Mouse (Mus musculus) testis, adult 2 months (tissue): ENCODE data around the gene Nhs. TPM values are rescaled to one million over a fixed set of nuclear protein-coding genes. Genes with fewer than 3 reads are reported as not detected.
"Not testable (repeated sequence)": the region's sequence is repeated elsewhere in the genome, so short reads cannot be mapped to it uniquely, and the experiment has no call there.

Experiments used
- H3K27ac ChIP-seq: fragments of 200-500 bp; 2 replicates; pipeline ENCODE4 v1.5.1; 2012; ENCODE audit warnings: low read depth, low read length; ENCODE audit not compliant: control insufficient read depth, insufficient read depth
- H3K27me3 ChIP-seq: fragments of 200-500 bp; 2 replicates; pipeline ENCODE4 v1.6.1; 2012; ENCODE audit warnings: mild to moderate bottlenecking, low read length, moderate library complexity; ENCODE audit not compliant: control insufficient read depth, insufficient read depth
- H3K36me3 ChIP-seq: fragments of 200-500 bp; 2 replicates; pipeline ENCODE4 v1.6.1; 2012; ENCODE audit warnings: mild to moderate bottlenecking, low read length; ENCODE audit not compliant: control insufficient read depth, insufficient read depth
- H3K4me1 ChIP-seq: fragments of 200-500 bp; 2 replicates; pipeline ENCODE4 v1.6.1; 2012; ENCODE audit warnings: low read length; ENCODE audit not compliant: control insufficient read depth, insufficient read depth
- H3K4me3 ChIP-seq: fragments of 200-500 bp; 2 replicates; pipeline ENCODE4 v1.5.1; 2012; ENCODE audit warnings: low read depth, mild to moderate bottlenecking, low read length, moderate library complexity, mixed read lengths; ENCODE audit not compliant: control insufficient read depth
- CTCF ChIP-seq: fragments of 200-500 bp; IDR thresholded peaks from 2 replicates; pipeline ENCODE4 v1.5.1; 2012; ENCODE audit warnings: low read depth, mild to moderate bottlenecking, inconsistent platforms, low read length, moderate library complexity; ENCODE audit not compliant: control insufficient read depth, insufficient read depth, insufficient replicate concordance
- POLR2A ChIP-seq: fragments of 200-500 bp; IDR thresholded peaks from 2 replicates; pipeline ENCODE4 v1.6.1; 2012; ENCODE audit warnings: low read depth, mild to moderate bottlenecking, inconsistent platforms, low read length, moderate library complexity; ENCODE audit not compliant: control insufficient read depth
- polyA plus RNA-seq: library from polyadenylated mRNA; depleted of rRNA; stranded (reverse); fragments of >200 nt; gene quantifications from 2 replicates; pipeline ENCODE4 v1.2.3, GENCODE M21; 2012

Nhs gene
- polyA plus RNA-seq, 1 experiment = 0.51 TPM

DNA sequence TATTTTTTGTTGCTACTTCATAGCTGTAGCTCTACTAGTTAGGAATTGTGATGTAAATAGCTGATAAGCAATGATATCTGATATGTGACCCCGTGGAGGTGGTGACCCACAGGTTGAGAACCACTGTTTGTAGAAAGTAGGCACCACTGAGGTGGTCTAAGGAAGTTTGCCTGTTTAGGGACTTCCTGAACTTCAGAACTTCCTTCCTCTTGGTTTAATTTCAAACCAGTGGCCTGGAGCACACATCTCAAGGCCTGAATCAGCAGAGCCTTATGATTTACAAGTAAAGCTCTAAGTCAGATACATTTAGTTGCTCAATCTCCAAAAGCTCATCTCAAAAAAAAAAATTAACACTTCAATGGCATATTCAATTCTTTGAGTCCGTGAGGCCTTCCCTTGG is 265.1 kb downstream of the Nhs start:
- TF ChIP-seq CTCF = no peak
- TF ChIP-seq POLR2A = no peak
- no peaks in the 10 kb centered on the region for H3K36me3 ChIP-seq
- H3K4me3 ChIP-seq = no peak overlapping the region
- H3K27ac ChIP-seq = no peak overlapping the region
- H3K27me3 ChIP-seq = no peaks in the 10 kb centered on the region
- H3K4me1 ChIP-seq = no peaks in the 10 kb centered on the region

DNA sequence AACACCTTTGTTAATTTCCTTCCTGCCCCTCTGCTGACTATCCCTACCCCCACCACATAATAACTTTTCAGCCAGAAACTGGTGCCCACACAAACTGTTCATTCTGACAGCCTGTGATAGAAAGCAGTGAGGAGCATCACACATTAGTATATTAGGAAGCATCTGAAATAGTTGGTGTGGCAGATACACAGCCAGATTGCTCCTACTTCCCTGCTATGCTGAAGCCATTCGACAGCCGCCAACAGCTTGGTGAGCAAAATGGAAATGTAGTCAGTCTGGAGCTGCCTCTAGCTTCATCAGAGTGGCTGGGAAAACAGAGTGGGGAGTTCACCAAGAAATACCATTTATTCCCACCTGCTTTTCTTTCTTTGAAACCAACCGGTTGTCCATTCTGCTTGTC is 275.9 kb downstream of the Nhs start:
- Histone ChIP-seq H3K27me3 (no peaks in the 10 kb centered on the region), H3K27ac (no peak overlapping the region), H3K36me3 (no peaks in the 10 kb centered on the region), H3K4me3 (no peak overlapping the region), H3K4me1 (no peaks in the 10 kb centered on the region)
- no peak for TF ChIP-seq POLR2A
- TF ChIP-seq CTCF = no peak

DNA sequence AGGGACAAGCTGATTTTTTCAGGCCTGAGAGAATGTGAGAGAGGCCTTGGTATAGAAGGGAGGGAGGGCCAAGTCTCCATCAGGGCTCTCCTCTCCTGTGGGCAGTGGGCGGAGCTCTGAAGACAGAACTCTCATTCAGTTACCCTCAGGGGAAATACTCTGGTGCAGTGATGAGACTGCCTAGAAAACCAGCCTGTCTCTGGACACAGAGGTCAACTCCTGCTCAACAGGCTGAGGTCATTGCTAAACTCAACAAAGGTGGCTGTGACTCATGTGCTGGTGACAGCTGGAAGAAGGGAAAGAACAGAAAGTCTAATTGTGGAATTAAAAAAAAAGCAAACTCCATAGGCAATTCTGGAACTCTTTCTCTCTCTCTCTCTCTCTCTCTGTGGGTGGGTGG is 282.4 kb downstream of the Nhs start:
- Histone ChIP-seq H3K36me3 (no peaks in the 10 kb centered on the region), H3K4me3 (no peak overlapping the region), H3K27me3 (no peaks in the 10 kb centered on the region), H3K4me1 (no peaks in the 10 kb centered on the region), H3K27ac (no peak overlapping the region)
- TF ChIP-seq CTCF = no peak
- TF ChIP-seq POLR2A = no peak

DNA sequence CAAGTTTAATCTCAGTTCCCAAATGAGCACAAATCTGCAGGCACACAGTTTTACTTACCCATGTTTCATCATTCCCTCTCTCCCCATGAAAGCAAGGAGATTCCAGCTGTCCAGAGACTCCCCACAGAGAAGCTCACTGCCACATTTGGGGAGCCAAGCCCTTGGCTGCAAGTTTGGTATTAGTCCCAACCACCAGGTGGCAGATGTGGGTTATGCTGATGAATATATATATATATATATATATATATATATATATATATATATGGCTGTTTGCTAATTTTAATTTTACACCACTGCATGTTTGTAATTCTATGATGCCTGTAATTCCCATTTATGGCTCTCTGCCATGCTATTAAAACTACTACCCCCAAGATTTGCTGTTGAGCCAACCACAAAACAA is 286.0 kb downstream of the Nhs start:
- Histone ChIP-seq H3K4me1 (no peaks in the 10 kb centered on the region), H3K27ac (no peak overlapping the region), H3K4me3 (no peak overlapping the region), H3K27me3 (no peaks in the 10 kb centered on the region), H3K36me3 (no peaks in the 10 kb centered on the region)
- TF ChIP-seq POLR2A (no peak), CTCF (no peak)

GRCm38 (mm10) chrX:161871306-161871705 is 288.2 kb downstream of the Nhs start:
- TF ChIP-seq CTCF = no peak
- no peak for TF ChIP-seq POLR2A
- no peak overlapping the region for H3K27ac ChIP-seq
- no peaks in the 10 kb centered on the region for H3K36me3 ChIP-seq
- no peaks in the 10 kb centered on the region for H3K27me3 ChIP-seq
- no peak overlapping the region for H3K4me3 ChIP-seq
- H3K4me1 ChIP-seq = no peaks in the 10 kb centered on the region

GRCm38 (mm10) chrX:161855630-161856029 is 303.9 kb downstream of the Nhs start:
- no peaks in the 10 kb centered on the region for H3K36me3 ChIP-seq
- H3K4me3 ChIP-seq = no peak overlapping the region
- no peaks in the 10 kb centered on the region for H3K27me3 ChIP-seq
- no peak for TF ChIP-seq CTCF
- TF ChIP-seq POLR2A = no peak
- H3K4me1 ChIP-seq = no peaks in the 10 kb centered on the region
- no peak overlapping the region for H3K27ac ChIP-seq

DNA sequence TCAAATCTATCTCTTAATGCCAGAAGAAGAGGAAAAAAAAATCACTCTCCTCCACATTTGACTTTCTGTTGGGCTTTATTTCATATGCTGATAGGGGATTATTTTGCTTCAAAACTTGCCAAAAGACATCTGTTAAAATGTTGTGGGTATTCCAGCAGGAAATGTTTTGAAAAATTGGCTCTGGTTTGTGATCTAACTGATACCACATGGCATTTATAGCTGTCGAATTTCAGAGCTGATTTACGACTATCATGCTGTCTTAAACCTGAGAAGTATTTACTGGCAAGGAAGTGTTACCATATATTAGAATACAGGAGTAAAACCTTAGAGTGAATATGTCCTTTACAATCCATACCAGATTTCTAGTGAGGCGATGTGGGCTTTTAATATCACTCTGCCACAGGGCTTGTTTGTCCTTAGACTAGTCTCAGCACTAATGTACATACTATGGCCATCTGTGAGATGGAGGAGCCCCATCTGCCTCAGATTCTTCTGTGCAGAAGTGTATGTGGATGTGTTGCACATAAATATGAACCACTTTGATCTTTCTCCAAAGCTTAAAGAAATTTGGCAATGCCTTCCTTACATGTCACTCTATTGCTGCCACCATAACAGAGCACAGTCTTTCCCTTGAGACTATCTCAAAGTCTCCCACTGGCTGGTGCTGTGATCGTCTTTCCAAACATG is 305.8 kb downstream of the Nhs start:
- Histone ChIP-seq H3K4me3 (no peak overlapping the region), H3K27me3 (no peaks in the 10 kb centered on the region), H3K4me1 (no peaks in the 10 kb centered on the region), H3K27ac (no peak overlapping the region), H3K36me3 (no peaks in the 10 kb centered on the region)
- TF ChIP-seq POLR2A (no peak), CTCF (no peak)

DNA sequence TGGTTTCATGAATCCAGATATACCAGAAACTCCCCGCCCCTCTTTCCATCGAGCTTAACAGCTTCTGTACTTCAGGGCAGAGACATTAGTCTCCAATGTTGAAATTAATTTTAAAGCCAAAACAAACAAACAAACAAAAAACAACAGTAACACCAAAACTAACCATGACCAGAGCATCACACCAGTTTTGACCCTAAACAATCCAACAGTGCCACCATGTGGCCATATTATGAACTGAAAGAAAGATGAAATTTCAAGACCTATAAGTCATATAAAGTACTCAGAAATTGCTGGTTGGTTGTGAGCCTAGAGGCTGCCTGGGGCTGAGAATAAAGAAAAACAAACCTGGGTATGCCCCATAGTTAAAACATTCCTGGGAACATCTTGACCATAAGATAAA is 333.3 kb downstream of the Nhs start:
- not testable (repeated sequence) for H3K36me3 ChIP-seq, H3K27me3 ChIP-seq, H3K27ac ChIP-seq, H3K4me1 ChIP-seq, H3K4me3 ChIP-seq
